Mouse (Mus musculus): ENCODE measurements around the gene Gm49333. TPM values are rescaled to one million over a fixed set of nuclear protein-coding genes. Genes with fewer than 3 reads are reported as not detected.

Gene Gm49333
- polyA plus RNA-seq, 1 experiment: not detected

DNA sequence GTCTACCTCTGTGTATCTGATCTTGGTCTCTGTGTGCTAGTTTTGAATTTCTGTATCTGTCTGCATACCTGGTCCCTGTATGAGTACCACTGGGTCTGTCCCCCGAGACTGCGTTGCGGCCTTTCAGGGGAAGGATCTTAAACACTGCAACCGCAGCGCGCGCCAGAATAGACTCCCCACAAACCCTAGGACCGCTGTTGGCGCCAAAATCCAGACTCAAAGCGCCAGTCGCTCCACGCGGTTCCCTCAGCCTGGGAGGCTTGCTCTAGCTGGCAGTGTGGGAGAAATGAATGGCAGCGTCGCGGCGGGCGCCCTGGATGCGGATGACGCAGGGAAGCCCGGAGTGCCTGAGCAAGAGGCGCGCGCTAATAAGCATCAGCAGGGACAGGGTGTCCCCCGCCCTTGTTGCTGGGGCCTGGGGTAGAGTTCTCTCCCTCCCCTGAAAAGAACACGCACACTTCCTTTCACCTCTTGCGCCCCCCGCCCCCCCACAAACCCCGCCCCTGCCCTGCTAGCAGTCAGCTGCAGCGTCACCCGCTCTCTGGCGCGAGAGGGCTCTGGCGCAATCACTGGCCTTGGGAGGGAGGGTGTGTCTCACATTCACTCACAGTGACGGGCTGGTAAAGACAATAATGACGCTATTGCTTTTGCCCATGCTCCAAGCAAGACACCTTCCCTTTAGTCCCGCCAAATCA is 10.7 kb downstream of the Gm49333 start:
- 0 out of 2 replicates have a peak, but pooled peaks cover 2% of the 10 kb centered on the region for H3K9me3 ChIP-seq
- TF ChIP-seq GATA1 (IDR thresholded peaks at IDR 0.05; ENCODE audit: borderline replicate concordance, low read length): no peak
- no peak for TF ChIP-seq FLI1 (IDR thresholded peaks at IDR 0.05; ENCODE audit: low read length)
- H3K4me1 ChIP-seq: peaks cover 43% of the 10 kb centered on the region
- H3K36me3 ChIP-seq (replicated peaks; ENCODE audit: low read length): peaks cover 15% of the 10 kb centered on the region
- peaks cover 61% of the 10 kb centered on the region for H3K27me3 ChIP-seq (replicated peaks)
- H3K4me3 ChIP-seq (replicated peaks): peak overlapping the region; percentile 92

GRCm38 (mm10) chr16:20623211-20623610 is 11.8 kb downstream of the Gm49333 start:
- TF ChIP-seq FLI1 (IDR thresholded peaks at IDR 0.05; ENCODE audit: low read length) (no peak), GATA1 (IDR thresholded peaks at IDR 0.05; ENCODE audit: borderline replicate concordance, low read length) (no peak)

GRCm38 (mm10) chr16:20628871-20629391 is 17.5 kb downstream of the Gm49333 start:
- no peaks in the 10 kb centered on the region for H3K36me3 ChIP-seq (replicated peaks; ENCODE audit: low read length)
- H3K4me3 ChIP-seq (replicated peaks): no peak overlapping the region
- H3K4me1 ChIP-seq: peaks cover 18% of the 10 kb centered on the region
- peaks cover 59% of the 10 kb centered on the region for H3K27me3 ChIP-seq (replicated peaks)
- H3K9me3 ChIP-seq: 0 out of 2 replicates have a peak, but pooled peaks cover 2% of the 10 kb centered on the region
- no peak for TF ChIP-seq GATA1 (IDR thresholded peaks at IDR 0.05; ENCODE audit: borderline replicate concordance, low read length)
- TF ChIP-seq FLI1 (IDR thresholded peaks at IDR 0.05; ENCODE audit: low read length): no peak

More at GRCm38 (mm10) chr16:20623211-20623610, 11.8 kb downstream of the Gm49333 start:
- Histone ChIP-seq H3K4me3 (replicated peaks) (no peak overlapping the region), H3K4me1 (peaks cover 43% of the 10 kb centered on the region), H3K27me3 (replicated peaks) (peaks cover 58% of the 10 kb centered on the region), H3K9me3 (0 out of 2 replicates have a peak, but pooled peaks cover 2% of the 10 kb centered on the region), H3K36me3 (replicated peaks; ENCODE audit: low read length) (peaks cover 7% of the 10 kb centered on the region)

- H3K9me3 ChIP-seq: 0 out of 2 replicates have a peak, but pooled peaks cover 2% of the 10 kb centered on the region
- H3K27me3 ChIP-seq (replicated peaks): peaks cover 68% of the 10 kb centered on the region
- H3K4me1 ChIP-seq: peaks cover 24% of the 10 kb centered on the region
- H3K36me3 ChIP-seq (replicated peaks; ENCODE audit: low read length): no peaks in the 10 kb centered on the region
- TF ChIP-seq GATA1 (IDR thresholded peaks at IDR 0.05; ENCODE audit: borderline replicate concordance, low read length) (no peak), FLI1 (IDR thresholded peaks at IDR 0.05; ENCODE audit: low read length) (no peak)
- H3K4me3 ChIP-seq (replicated peaks): peak within 1 kb of the TSS; percentile 73
Measured at GRCm38 (mm10) chr16:20629731-20630634, 18.6 kb downstream of the Gm49333 start, which contains the start of gene Ece2. TSS of gene Ece2 (plus strand) at chr16:20629828.

- peaks cover 71% of the 10 kb centered on the region for H3K27me3 ChIP-seq (replicated peaks)
- H3K4me1 ChIP-seq: peaks cover 10% of the 10 kb centered on the region
- no peaks in the 10 kb centered on the region for H3K36me3 ChIP-seq (replicated peaks; ENCODE audit: low read length)
- TF ChIP-seq GATA1 (IDR thresholded peaks at IDR 0.05; ENCODE audit: borderline replicate concordance, low read length) (no peak), FLI1 (IDR thresholded peaks at IDR 0.05; ENCODE audit: low read length) (no peak)
- no peak overlapping the region for H3K4me3 ChIP-seq (replicated peaks)
- H3K9me3 ChIP-seq: 0 out of 2 replicates have a peak, but pooled peaks cover 6% of the 10 kb centered on the region
Measured at GRCm38 (mm10) chr16:20637410-20637809, 26.0 kb downstream of the Gm49333 start.

DNA sequence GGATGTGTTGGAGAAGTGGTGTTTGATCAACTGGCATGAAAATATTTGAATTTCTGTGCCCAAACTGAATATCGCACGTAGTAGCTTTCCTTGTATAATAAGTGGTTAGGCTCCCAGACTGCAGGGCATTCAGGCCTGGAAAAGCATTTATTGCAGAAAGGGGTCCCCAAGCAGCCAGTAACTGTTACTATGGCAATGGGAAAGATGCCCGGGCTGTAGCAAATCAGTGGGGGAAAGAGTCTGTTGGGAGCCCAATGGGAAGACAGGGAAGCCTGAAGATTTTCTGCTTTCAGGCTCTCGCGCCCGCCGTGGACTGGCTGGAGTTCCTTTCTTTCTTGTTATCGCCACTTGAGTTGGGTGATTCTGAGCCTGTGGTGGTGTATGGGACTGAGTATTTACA is 27.0 kb downstream of the Gm49333 start:
- no peak overlapping the region for H3K4me3 ChIP-seq (replicated peaks)
- TF ChIP-seq FLI1 (IDR thresholded peaks at IDR 0.05; ENCODE audit: low read length) (no peak), GATA1 (IDR thresholded peaks at IDR 0.05; ENCODE audit: borderline replicate concordance, low read length) (no peak)
- H3K36me3 ChIP-seq (replicated peaks; ENCODE audit: low read length): no peaks in the 10 kb centered on the region

DNA sequence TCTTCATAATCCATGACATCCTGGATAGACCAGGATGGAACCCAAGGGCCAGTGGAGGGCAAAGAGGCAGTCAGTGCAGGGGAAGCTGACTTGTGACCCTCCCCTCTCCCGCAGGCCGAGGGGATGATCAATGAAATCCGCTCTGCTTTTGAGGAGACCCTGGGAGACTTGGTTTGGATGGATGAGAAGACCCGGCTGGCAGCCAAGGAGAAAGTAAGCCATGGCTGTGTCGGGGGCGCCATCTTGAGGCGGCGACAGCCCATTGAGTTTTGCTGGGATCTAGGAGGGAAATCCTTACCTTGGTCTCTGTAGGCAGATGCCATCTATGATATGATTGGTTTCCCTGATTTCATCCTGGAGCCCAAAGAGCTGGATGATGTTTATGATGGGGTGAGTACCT is 30.8 kb downstream of the Gm49333 start:
- no peaks in the 10 kb centered on the region for H3K36me3 ChIP-seq (replicated peaks; ENCODE audit: low read length)
- peaks cover 4% of the 10 kb centered on the region for H3K4me1 ChIP-seq
- no peaks in the 10 kb centered on the region for H3K9me3 ChIP-seq
- TF ChIP-seq FLI1 (IDR thresholded peaks at IDR 0.05; ENCODE audit: low read length) (no peak), GATA1 (IDR thresholded peaks at IDR 0.05; ENCODE audit: borderline replicate concordance, low read length) (no peak)
- H3K4me3 ChIP-seq (replicated peaks): peak overlapping the region; percentile 85
- H3K27me3 ChIP-seq (replicated peaks): peaks cover 65% of the 10 kb centered on the region

More for the DNA sequence above, 27.0 kb downstream of the Gm49333 start:
- Histone ChIP-seq H3K4me1 (peaks cover 10% of the 10 kb centered on the region), H3K27me3 (replicated peaks) (peaks cover 65% of the 10 kb centered on the region), H3K9me3 (0 out of 2 replicates have a peak, but pooled peaks cover 6% of the 10 kb centered on the region)

DNA sequence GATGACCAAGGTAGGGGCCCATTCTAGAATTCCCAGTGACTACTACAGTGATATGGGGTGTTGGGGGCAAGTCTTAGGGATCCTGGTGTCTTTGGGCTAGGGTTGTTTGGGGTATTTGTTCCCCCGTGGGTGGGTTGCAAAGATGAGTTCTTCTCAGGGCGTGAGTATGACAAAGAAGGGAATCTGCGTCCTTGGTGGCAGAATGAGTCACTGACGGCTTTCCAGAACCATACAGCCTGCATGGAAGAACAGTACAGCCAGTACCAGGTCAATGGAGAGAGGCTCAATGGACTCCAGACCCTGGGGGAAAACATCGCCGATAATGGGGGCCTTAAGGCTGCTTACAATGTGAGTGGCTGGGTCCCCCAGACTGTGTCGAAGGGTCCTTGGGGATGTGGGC is 32.5 kb downstream of the Gm49333 start:
- Histone ChIP-seq H3K36me3 (replicated peaks; ENCODE audit: low read length) (no peaks in the 10 kb centered on the region), H3K4me1 (peaks cover 4% of the 10 kb centered on the region), H3K9me3 (no peaks in the 10 kb centered on the region), H3K4me3 (replicated peaks) (no peak overlapping the region), H3K27me3 (replicated peaks) (peaks cover 55% of the 10 kb centered on the region)
- TF ChIP-seq FLI1 (IDR thresholded peaks at IDR 0.05; ENCODE audit: low read length) (no peak), GATA1 (IDR thresholded peaks at IDR 0.05; ENCODE audit: borderline replicate concordance, low read length) (no peak)

DNA sequence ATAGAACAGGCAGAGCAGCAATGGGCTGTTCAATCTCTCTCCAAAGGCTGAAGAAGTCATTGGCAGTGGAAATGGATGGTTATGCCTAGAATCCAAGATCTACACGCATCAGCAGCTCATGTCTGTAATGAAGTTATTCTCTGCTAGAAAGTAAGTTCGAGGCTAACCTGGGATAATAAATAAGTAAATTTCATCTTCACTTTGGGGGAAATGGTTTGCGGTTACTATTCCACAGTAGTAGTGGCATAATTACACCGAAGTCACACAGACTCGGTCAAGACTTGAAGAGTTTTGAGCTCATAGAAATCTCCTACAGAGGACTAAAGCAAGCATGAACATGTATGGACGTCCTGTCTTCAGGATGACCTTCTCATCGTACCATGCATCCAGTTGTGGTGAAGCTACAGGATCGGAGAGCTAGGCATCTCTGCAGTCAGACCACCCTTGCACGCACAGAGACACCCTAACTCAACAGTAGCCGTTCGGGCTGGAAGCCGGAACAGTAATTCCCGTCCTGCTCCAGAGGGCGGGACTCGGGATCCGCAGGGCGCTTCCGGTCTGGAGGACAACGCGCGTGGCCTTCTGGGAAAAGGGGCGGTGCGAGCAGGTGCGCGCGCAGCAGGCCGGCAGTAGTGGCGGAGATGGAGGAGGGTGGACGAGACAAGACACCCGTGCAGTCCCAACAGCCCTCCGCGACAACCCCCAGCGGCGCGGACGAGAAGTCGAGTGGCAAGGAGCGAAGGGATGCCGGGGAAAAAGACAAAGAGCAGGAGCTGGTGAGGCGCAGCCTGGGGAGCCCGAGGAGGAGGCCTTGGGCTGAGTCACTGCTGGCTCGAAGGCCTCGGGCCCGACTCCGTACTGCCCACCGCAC is 39.9 kb downstream of the Gm49333 start, which contains the start of gene Psmd2:
Gene Psmd2 (plus strand): TSS at position 577 of the 871 bp plus-strand sequence.
- TF ChIP-seq FLI1 (IDR thresholded peaks at IDR 0.05; ENCODE audit: low read length): 0 out of 2 replicates have a peak, but pooled peaks have one; percentile 56
- no peak for TF ChIP-seq GATA1 (IDR thresholded peaks at IDR 0.05; ENCODE audit: borderline replicate concordance, low read length)
- peaks cover 34% of the 10 kb centered on the region for H3K36me3 ChIP-seq (replicated peaks; ENCODE audit: low read length)
- H3K9me3 ChIP-seq: no peaks in the 10 kb centered on the region

More for the DNA sequence above, 39.9 kb downstream of the Gm49333 start, which contains the start of gene Psmd2:
- H3K4me1 ChIP-seq: peaks cover 20% of the 10 kb centered on the region
- peak within 1 kb of the TSS; percentile 97 for H3K4me3 ChIP-seq (replicated peaks)
- peaks cover 14% of the 10 kb centered on the region for H3K27me3 ChIP-seq (replicated peaks)

All from megakaryocyte, embryonic 14.5 days (primary cell).